Mouse (Mus musculus): ENCODE results near the gene Prtn3. TPM values are rescaled to one million over a fixed set of nuclear protein-coding genes. Genes with fewer than 3 reads are reported as not detected.
A peak's percentile ranks its signal among the peaks of the same experiment; 100 is the strongest.

The Prtn3 gene
- polyA plus RNA-seq, 1 experiment from 2014 or later, result 19.6 TPM

DNA sequence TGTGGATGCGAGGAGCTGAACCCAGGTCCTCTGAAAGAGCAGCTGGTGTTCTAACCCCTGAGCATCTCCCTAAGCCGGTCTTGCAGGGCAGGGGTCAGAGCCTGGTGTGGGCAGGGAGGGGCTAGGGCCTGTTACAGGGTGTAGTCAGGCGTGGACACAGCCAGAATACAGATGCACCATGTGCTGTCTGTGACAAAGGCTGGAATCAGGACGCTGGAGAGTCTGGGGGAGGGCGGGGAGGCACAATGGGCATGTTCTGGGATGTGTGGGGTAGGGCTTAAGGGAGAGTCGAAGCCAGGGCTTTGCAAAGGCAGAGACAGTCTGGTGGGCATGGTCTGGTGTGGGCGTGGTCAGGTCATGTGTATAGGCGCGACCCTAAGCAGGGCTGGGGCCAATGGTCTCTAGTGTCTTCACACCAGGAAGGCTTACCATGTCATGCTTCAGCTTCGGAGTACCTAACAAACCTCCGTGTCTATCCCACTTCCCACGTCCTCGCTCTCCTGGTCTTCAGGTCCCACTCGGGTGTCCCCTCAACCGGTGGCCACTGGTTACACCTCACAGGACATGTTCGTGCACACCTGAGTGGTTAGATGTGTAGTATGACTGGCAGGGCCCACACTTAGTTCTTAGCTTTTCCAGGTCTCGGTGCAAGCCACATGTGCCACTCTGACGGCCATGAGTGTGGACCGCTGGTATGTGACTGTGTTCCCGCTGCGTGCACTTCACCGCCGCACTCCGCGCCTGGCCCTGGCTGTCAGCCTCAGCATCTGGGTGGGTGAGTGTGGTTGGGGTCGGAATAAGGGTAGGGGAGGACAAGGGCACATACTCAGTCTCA, 46.0 kb downstream of the Prtn3 start:
- 0 out of 2 replicates have a peak, but pooled peaks have one; percentile 2 for ATAC-seq (ENCODE audit: insufficient number of reproducible peaks, low FRiP score, low TSS enrichment, low read depth)

GRCm38 (mm10) chr10:79920958-79921535, 46.8 kb downstream of the Prtn3 start, which contains the start of gene R3hdm4:
R3hdm4 (minus strand) TSS chr10:79921208.
- H3K9me3 ChIP-seq (ENCODE audit: control insufficient read depth, low read length), result peaks cover 3% of the 10 kb centered on the region; the same call in 1 of the 2 replicates
- peak within 1 kb of the TSS; percentile 43 for H3K9ac ChIP-seq (ENCODE audit: low read length)
- peaks cover 37% of the 10 kb centered on the region for H3K4me1 ChIP-seq (ENCODE audit: control insufficient read depth, insufficient read depth, low read length)
- DNase-seq (ENCODE audit: low spot score) (no peak), ATAC-seq (ENCODE audit: insufficient number of reproducible peaks, low FRiP score, low TSS enrichment, low read depth) (no peak)
- H3K36me3 ChIP-seq (ENCODE audit: control insufficient read depth, insufficient read depth, low read length), result no peaks in the 10 kb centered on the region
- no peak within 1 kb of the TSS for H3K27ac ChIP-seq (replicated peaks; ENCODE audit: low read depth, low read length)
- H3K4me3 ChIP-seq (ENCODE audit: low read depth, low read length), result peak within 1 kb of the TSS; percentile 25
- H3K27me3 ChIP-seq (ENCODE audit: control insufficient read depth, insufficient read depth, low read length), result peaks cover 61% of the 10 kb centered on the region
- WGBS, result 6% methylated on average over 41 of the region's 41 CpGs
- H3K4me2 ChIP-seq (ENCODE audit: low read depth, severe bottlenecking), result peak within 1 kb of the TSS; percentile 45

More for the DNA sequence above, 46.0 kb downstream of the Prtn3 start:
- Histone ChIP-seq H3K4me3 (ENCODE audit: low read depth, low read length) (peak overlapping the region; percentile 25), H3K27ac (replicated peaks; ENCODE audit: low read depth, low read length) (no peak overlapping the region), H3K36me3 (ENCODE audit: control insufficient read depth, insufficient read depth, low read length) (no peaks in the 10 kb centered on the region), H3K9me3 (ENCODE audit: control insufficient read depth, low read length) (peaks cover 3% of the 10 kb centered on the region; the same call in 1 of the 2 replicates), H3K4me2 (ENCODE audit: low read depth, severe bottlenecking) (peak overlapping the region; percentile 2; the same call in 1 of the 2 replicates), H3K9ac (ENCODE audit: low read length) (no peak overlapping the region; the same call in 1 of the 2 replicates), H3K4me1 (ENCODE audit: control insufficient read depth, insufficient read depth, low read length) (peaks cover 39% of the 10 kb centered on the region), H3K27me3 (ENCODE audit: control insufficient read depth, insufficient read depth, low read length) (peaks cover 61% of the 10 kb centered on the region)
- DNase-seq (ENCODE audit: low spot score), result peak; percentile 35
- 20% methylated on average over 26 of the region's 26 CpGs for WGBS

GRCm38 (mm10) chr10:79921572-79921971, 47.3 kb downstream of the Prtn3 start:
- H3K27ac ChIP-seq (replicated peaks; ENCODE audit: low read depth, low read length), result no peak overlapping the region
- ATAC-seq (ENCODE audit: insufficient number of reproducible peaks, low FRiP score, low TSS enrichment, low read depth), result no peak
- peak; percentile 49 for DNase-seq (ENCODE audit: low spot score)
- H3K36me3 ChIP-seq (ENCODE audit: control insufficient read depth, insufficient read depth, low read length), result no peaks in the 10 kb centered on the region
- peaks cover 3% of the 10 kb centered on the region; the same call in 1 of the 2 replicates for H3K9me3 ChIP-seq (ENCODE audit: control insufficient read depth, low read length)
- peaks cover 39% of the 10 kb centered on the region for H3K4me1 ChIP-seq (ENCODE audit: control insufficient read depth, insufficient read depth, low read length)
- H3K4me2 ChIP-seq (ENCODE audit: low read depth, severe bottlenecking), result peak overlapping the region; percentile 45
- peak overlapping the region; percentile 25 for H3K4me3 ChIP-seq (ENCODE audit: low read depth, low read length)
- H3K27me3 ChIP-seq (ENCODE audit: control insufficient read depth, insufficient read depth, low read length), result peaks cover 61% of the 10 kb centered on the region
- peak overlapping the region; percentile 43 for H3K9ac ChIP-seq (ENCODE audit: low read length)
- WGBS, result 2% methylated on average over 34 of the region's 34 CpGs

GRCm38 (mm10) chr10:79924998-79925784, 50.9 kb downstream of the Prtn3 start:
- H3K36me3 ChIP-seq (ENCODE audit: control insufficient read depth, insufficient read depth, low read length), result no peaks in the 10 kb centered on the region
- DNase-seq (ENCODE audit: low spot score) (peak; percentile 96), ATAC-seq (ENCODE audit: insufficient number of reproducible peaks, low FRiP score, low TSS enrichment, low read depth) (no peak)
- H3K9me3 ChIP-seq (ENCODE audit: control insufficient read depth, low read length), result peaks cover 3% of the 10 kb centered on the region; the same call in 1 of the 2 replicates
- H3K4me2 ChIP-seq (ENCODE audit: low read depth, severe bottlenecking), result no peak overlapping the region
- H3K4me1 ChIP-seq (ENCODE audit: control insufficient read depth, insufficient read depth, low read length), result peaks cover 32% of the 10 kb centered on the region
- no peak overlapping the region for H3K27ac ChIP-seq (replicated peaks; ENCODE audit: low read depth, low read length)
- H3K9ac ChIP-seq (ENCODE audit: low read length), result no peak overlapping the region
- 11% methylated on average over 29 of the region's 29 CpGs for WGBS
- peaks cover 31% of the 10 kb centered on the region for H3K27me3 ChIP-seq (ENCODE audit: control insufficient read depth, insufficient read depth, low read length)
- H3K4me3 ChIP-seq (ENCODE audit: low read depth, low read length), result no peak overlapping the region

DNA sequence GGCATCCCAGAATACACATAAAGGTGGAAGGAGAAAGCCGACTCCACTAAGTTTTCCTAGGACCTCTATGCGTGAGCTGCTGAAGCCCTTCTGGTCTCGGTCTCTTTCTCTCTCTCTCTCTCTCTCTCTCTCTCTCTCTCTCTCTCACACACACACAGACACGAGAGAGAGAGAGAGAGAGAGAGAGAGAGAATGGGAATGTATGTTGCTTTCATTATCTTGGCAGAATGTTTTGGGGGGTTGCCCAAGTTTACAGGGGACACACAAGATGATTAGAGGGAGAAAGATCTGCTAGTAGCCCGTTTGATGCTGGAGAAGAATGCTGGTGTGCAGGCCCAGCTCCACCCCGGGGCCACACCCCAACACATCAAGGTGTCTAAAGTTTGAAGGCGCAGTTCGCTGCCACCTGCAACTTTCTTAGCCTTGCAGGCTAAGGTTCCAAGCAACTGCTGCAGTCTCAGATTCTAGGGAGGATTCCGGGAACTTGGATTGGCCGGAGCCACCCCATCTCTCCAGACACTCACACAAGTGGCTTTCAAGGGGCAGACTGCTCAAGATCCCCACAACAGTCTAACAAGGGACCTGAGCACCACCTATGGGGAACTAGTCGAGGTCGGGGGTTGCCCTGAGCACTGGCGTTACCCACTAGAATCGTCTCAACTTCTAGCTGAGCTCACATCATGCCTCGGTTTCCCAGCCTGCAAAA, 51.7 kb downstream of the Prtn3 start:
- H3K27me3 ChIP-seq (ENCODE audit: control insufficient read depth, insufficient read depth, low read length), result peaks cover 23% of the 10 kb centered on the region
- H3K9me3 ChIP-seq (ENCODE audit: control insufficient read depth, low read length), result peaks cover 3% of the 10 kb centered on the region; the same call in 1 of the 2 replicates
- 14% methylated on average over 15 of the region's 15 CpGs for WGBS
- H3K4me1 ChIP-seq (ENCODE audit: control insufficient read depth, insufficient read depth, low read length), result peaks cover 29% of the 10 kb centered on the region
- ATAC-seq (ENCODE audit: insufficient number of reproducible peaks, low FRiP score, low TSS enrichment, low read depth) (no peak), DNase-seq (ENCODE audit: low spot score) (peak; percentile 56)
- H3K4me3 ChIP-seq (ENCODE audit: low read depth, low read length), result peak overlapping the region; percentile 98
- peaks cover 4% of the 10 kb centered on the region; the same call in 1 of the 2 replicates for H3K36me3 ChIP-seq (ENCODE audit: control insufficient read depth, insufficient read depth, low read length)
- H3K27ac ChIP-seq (replicated peaks; ENCODE audit: low read depth, low read length), result 0 out of 2 replicates have a peak overlapping the region, but pooled peaks have one; percentile 3
- H3K4me2 ChIP-seq (ENCODE audit: low read depth, severe bottlenecking), result peak overlapping the region; percentile 81
- H3K9ac ChIP-seq (ENCODE audit: low read length), result peak overlapping the region; percentile 95

DNA sequence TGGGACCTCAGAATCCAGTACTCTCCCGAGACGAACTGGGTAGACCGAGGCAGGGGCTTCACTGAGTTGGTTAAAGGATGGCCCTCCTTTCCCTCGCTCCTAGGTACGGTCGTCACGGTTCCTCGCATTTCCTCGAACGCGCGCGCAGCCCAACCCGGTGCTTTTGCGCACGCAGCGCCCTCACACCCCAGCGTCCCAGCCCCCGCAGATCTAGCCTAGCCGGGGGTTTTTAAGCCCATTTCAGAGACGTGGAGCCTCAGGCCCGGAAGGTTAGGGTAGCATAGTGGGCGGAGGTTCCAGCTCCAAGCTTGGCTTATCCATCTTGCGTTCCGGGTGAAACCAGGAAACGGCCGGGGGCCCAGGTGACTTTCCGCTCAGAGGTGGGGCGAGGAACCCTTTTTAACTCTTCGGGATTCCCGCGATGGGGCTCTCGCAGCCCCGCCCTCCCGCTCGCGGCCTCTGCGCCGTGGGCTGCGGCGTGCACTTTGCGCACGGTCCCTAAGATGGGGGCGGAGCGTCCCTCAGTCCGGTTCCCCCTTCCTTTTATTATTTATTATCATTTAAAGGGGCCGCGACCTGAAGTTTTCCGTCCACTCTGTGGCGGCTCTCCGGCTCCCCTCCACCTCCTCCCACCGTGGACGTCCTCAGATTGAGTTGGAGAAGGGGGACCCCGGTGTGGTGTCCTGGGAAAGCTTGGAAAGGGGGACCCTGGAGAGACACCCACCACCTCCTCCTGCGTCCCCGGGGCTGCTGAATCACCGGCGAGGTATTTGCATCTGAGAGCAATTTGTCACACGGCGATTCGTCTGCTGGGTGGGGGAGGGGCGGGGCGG, 52.4 kb downstream of the Prtn3 start, which contains the start of gene Arid3a:
Arid3a (plus strand) TSS at position 553 of the 833 bp plus-strand sequence.
- WGBS, result under 1% methylated on average over 63 of the region's 63 CpGs
- peaks cover 28% of the 10 kb centered on the region for H3K4me1 ChIP-seq (ENCODE audit: control insufficient read depth, insufficient read depth, low read length)
- peak; percentile 95 for DNase-seq (ENCODE audit: low spot score)
- H3K9me3 ChIP-seq (ENCODE audit: control insufficient read depth, low read length), result peaks cover 3% of the 10 kb centered on the region; the same call in 1 of the 2 replicates
- H3K36me3 ChIP-seq (ENCODE audit: control insufficient read depth, insufficient read depth, low read length), result peaks cover 7% of the 10 kb centered on the region; the same call in 1 of the 2 replicates
- peak within 1 kb of the TSS; percentile 91 for H3K27ac ChIP-seq (replicated peaks; ENCODE audit: low read depth, low read length)
- ATAC-seq (ENCODE audit: insufficient number of reproducible peaks, low FRiP score, low TSS enrichment, low read depth), result peak; percentile 74
- H3K27me3 ChIP-seq (ENCODE audit: control insufficient read depth, insufficient read depth, low read length), result peaks cover 16% of the 10 kb centered on the region
- peak within 1 kb of the TSS; percentile 81 for H3K4me2 ChIP-seq (ENCODE audit: low read depth, severe bottlenecking)
- H3K9ac ChIP-seq (ENCODE audit: low read length), result peak within 1 kb of the TSS; percentile 95
- peak within 1 kb of the TSS; percentile 98 for H3K4me3 ChIP-seq (ENCODE audit: low read depth, low read length)

Data from limb, embryonic 11.5 days (tissue).